Mouse (Mus musculus) liver, embryonic 14.5 days (tissue): Measurements from ENCODE around the gene Aldh3b2.
"Not testable (repeated sequence)": the region's sequence is repeated elsewhere in the genome, so short reads cannot be mapped to it uniquely, and the experiment has no call there.

Source experiments
- CTCF ChIP-seq: IDR thresholded peaks from 2 replicates; pipeline ENCODE4 v1.5.1; 2016; ENCODE audit warnings: antibody characterized with exemption, low read depth, control low read depth
- EP300 ChIP-seq: IDR thresholded peaks from 2 replicates; pipeline ENCODE4 v1.6.1; 2016; ENCODE audit warnings: antibody characterized with exemption, low read depth

GRCm38 (mm10) chr19:3957296-3958036 lies 14.7 kb upstream of the Aldh3b2 start:
- TF ChIP-seq CTCF, EP300: not testable (repeated sequence)
